20 mouse cellular contexts compared by ENCODE assay signal in the genomic region with DNA sequence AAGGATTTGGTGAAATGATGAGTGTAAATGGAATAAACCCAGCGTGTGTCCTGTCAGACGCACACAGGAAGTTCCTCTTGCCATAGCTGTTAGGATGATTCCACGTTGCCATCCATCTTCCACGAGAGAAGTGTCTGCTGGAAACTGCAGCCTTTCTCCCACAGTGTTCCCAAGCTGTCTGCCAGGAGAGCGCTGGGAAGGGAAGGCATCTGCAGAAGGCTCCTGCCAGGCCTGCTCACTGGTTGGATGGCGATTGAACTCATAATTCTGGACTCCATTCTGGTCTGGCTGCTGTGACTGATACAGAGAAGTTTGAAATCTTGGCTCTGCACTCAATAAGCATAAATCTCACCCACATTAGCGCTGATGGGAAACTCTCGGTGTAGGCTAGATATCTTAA.
DNase-seq lines count a peak whose midpoint lies in the region; ATAC-seq lines count a peak whose summit lies in the region.
"Had no signal": no experiment of that assay in that cellular context is flagged by ENCODE, and none has a peak within 500 bp of the region (broad histone marks: within the 10 kb centered on the region; RNA-seq: fewer than 3 reads in every experiment).

No protein-coding gene starts in this region.

- no peak overlapping the region for H3K4me3 ChIP-seq in hindbrain, embryonic 16.5 days (ENCODE audit: low read length)
- no peak overlapping the region for H3K4me3 ChIP-seq in hindbrain, embryonic 13.5 days
- no peak overlapping the region for H3K4me3 ChIP-seq in midbrain, embryonic 13.5 days (replicated peaks)
- H3K4me3 ChIP-seq in midbrain, embryonic 16.5 days (ENCODE audit: low read depth, low read length) = no peak overlapping the region
- H3K4me3 ChIP-seq: embryonic facial prominence, embryonic 12.5 days; forebrain, embryonic 15.5 days; heart, embryonic 15.5 days had no signal

- no peaks in the 10 kb centered on the region; the same call in 1 of the 2 replicates for H3K4me1 ChIP-seq in hindbrain, embryonic 16.5 days (ENCODE audit: control insufficient read depth, insufficient read depth, low read depth, low read length)
- peaks cover 21% of the 10 kb centered on the region; the same call in 1 of the 2 replicates for H3K4me1 ChIP-seq in hindbrain, embryonic 13.5 days (replicated peaks)
- peaks cover 29% of the 10 kb centered on the region for H3K4me1 ChIP-seq in midbrain, embryonic 13.5 days (replicated peaks)
- no peaks in the 10 kb centered on the region for H3K4me1 ChIP-seq in midbrain, embryonic 16.5 days (ENCODE audit: control insufficient read depth, insufficient read depth, low read length)
- H3K4me1 ChIP-seq: heart, embryonic 15.5 days had no signal

- no peaks in the 10 kb centered on the region for H3K36me3 ChIP-seq in hindbrain, embryonic 16.5 days (ENCODE audit: control insufficient read depth, insufficient read depth, low read length)
- no peaks in the 10 kb centered on the region for H3K36me3 ChIP-seq in hindbrain, embryonic 13.5 days
- no peaks in the 10 kb centered on the region for H3K36me3 ChIP-seq in midbrain, embryonic 13.5 days
- H3K36me3 ChIP-seq in midbrain, embryonic 16.5 days (ENCODE audit: control insufficient read depth, insufficient read depth, low read length) = no peaks in the 10 kb centered on the region
- H3K36me3 ChIP-seq: embryonic facial prominence, embryonic 12.5 days; forebrain, embryonic 15.5 days; heart, embryonic 15.5 days had no signal

- H3K27ac ChIP-seq in hindbrain, embryonic 16.5 days (ENCODE audit: low read depth, low read length) = no peak overlapping the region
- H3K27ac ChIP-seq in hindbrain, embryonic 13.5 days = no peak overlapping the region
- H3K27ac ChIP-seq in midbrain, embryonic 13.5 days = no peak overlapping the region
- H3K27ac ChIP-seq in midbrain, embryonic 16.5 days (ENCODE audit: low read length) = no peak overlapping the region
- H3K27ac ChIP-seq: embryonic facial prominence, embryonic 12.5 days; forebrain, embryonic 15.5 days; heart, embryonic 15.5 days had no signal

- no peaks in the 10 kb centered on the region for H3K27me3 ChIP-seq in hindbrain, embryonic 16.5 days (replicated peaks; ENCODE audit: control insufficient read depth, insufficient read depth, low read length)
- no peaks in the 10 kb centered on the region for H3K27me3 ChIP-seq in hindbrain, embryonic 13.5 days
- H3K27me3 ChIP-seq in midbrain, embryonic 13.5 days = no peaks in the 10 kb centered on the region
- no peaks in the 10 kb centered on the region for H3K27me3 ChIP-seq in midbrain, embryonic 16.5 days (ENCODE audit: control insufficient read depth, insufficient read depth, low read depth, low read length)
- H3K27me3 ChIP-seq: embryonic facial prominence, embryonic 12.5 days; forebrain, embryonic 15.5 days had no signal

- DNase-seq in cerebellum, postnatal 14 days = peak; percentile 27 to 44
- no peak for DNase-seq in cerebellum, adult 11-12 months
- DNase-seq in frontal cortex, postnatal 10 days (ENCODE audit: low spot score in 2 of 2) = no peak
- DNase-seq: adrenal gland, postnatal 10 days; cerebellum, adult 18-20 months; cerebellum, postnatal 25 days; gastrocnemius, postnatal 36 days; heart, adult 18-20 months; heart, postnatal 14 days; kidney, adult 11 months; kidney, adult 9 months had no signal

- 57% methylated on average over 8 of the region's 8 CpGs for WGBS in hindbrain, embryonic 16.5 days
- 72% methylated on average over 8 of the region's 8 CpGs for WGBS in hindbrain, embryonic 13.5 days
- 80% methylated on average over 8 of the region's 8 CpGs for WGBS in midbrain, embryonic 13.5 days
- WGBS in midbrain, embryonic 16.5 days = 69% methylated on average over 8 of the region's 8 CpGs

- no peaks in the 10 kb centered on the region for H3K9me3 ChIP-seq in hindbrain, embryonic 16.5 days (ENCODE audit: control insufficient read depth, low read length)
- H3K9me3 ChIP-seq in hindbrain, embryonic 13.5 days = no peaks in the 10 kb centered on the region
- H3K9me3 ChIP-seq in midbrain, embryonic 13.5 days = no peaks in the 10 kb centered on the region
- no peaks in the 10 kb centered on the region for H3K9me3 ChIP-seq in midbrain, embryonic 16.5 days (replicated peaks; ENCODE audit: control insufficient read depth, low read length, poor library complexity, severe bottlenecking)
- H3K9me3 ChIP-seq: embryonic facial prominence, embryonic 12.5 days; forebrain, embryonic 15.5 days; heart, embryonic 15.5 days had no signal

- ATAC-seq in frontal cortex, adult (ENCODE audit: low TSS enrichment) = peak; percentile 82
- peak; percentile 59 for ATAC-seq in hindbrain, embryonic 16.5 days
- ATAC-seq in hindbrain, embryonic 13.5 days (ENCODE audit: low FRiP score) = no peak
- ATAC-seq in midbrain, embryonic 13.5 days = no peak
- no peak for ATAC-seq in midbrain, embryonic 16.5 days
- ATAC-seq: forebrain, embryonic 15.5 days had no signal

- H3K9ac ChIP-seq in hindbrain, embryonic 16.5 days (ENCODE audit: low read depth, low read length) = no peak overlapping the region
- no peak overlapping the region for H3K9ac ChIP-seq in hindbrain, embryonic 13.5 days
- peak overlapping the region; percentile 41; the same call in 1 of the 2 replicates for H3K9ac ChIP-seq in midbrain, embryonic 13.5 days (replicated peaks)
- no peak overlapping the region for H3K9ac ChIP-seq in midbrain, embryonic 16.5 days (ENCODE audit: low read depth, low read length)
- H3K9ac ChIP-seq: embryonic facial prominence, embryonic 12.5 days; forebrain, embryonic 15.5 days; heart, embryonic 15.5 days had no signal

- H3K4me2 ChIP-seq in hindbrain, embryonic 16.5 days (ENCODE audit: low read length) = no peak overlapping the region
- no peak overlapping the region for H3K4me2 ChIP-seq in hindbrain, embryonic 13.5 days
- H3K4me2 ChIP-seq in midbrain, embryonic 13.5 days (replicated peaks) = no peak overlapping the region
- H3K4me2 ChIP-seq in midbrain, embryonic 16.5 days (ENCODE audit: low read length) = no peak overlapping the region
- H3K4me2 ChIP-seq: embryonic facial prominence, embryonic 12.5 days; forebrain, embryonic 15.5 days; heart, embryonic 11.5 days; heart, embryonic 15.5 days had no signal

Comparison
In these comparisons a context has a peak if more than half of its experiments do, and no peak if none do; other contexts are left out.
1. DNase-seq: peak in cerebellum, postnatal 14 days (2 of 2); none in cerebellum, adult 11-12 months (single experiment) and frontal cortex, postnatal 10 days (0 of 2).
2. ATAC-seq: peak in frontal cortex, adult (single experiment) and hindbrain, embryonic 16.5 days (single experiment); none in hindbrain, embryonic 13.5 days (single experiment), midbrain, embryonic 13.5 days (single experiment) and midbrain, embryonic 16.5 days (single experiment).